Mouse (Mus musculus) thymus, postnatal 10 days (tissue): ENCODE measurements around the gene Auts2.

Source experiments
- DNase-seq, 2 experiments: peaks; one replicate each; pipeline ENCODE4 v3.0.0; 2021; ENCODE audit warnings: low spot score in 2 of 2

The Auts2 gene

GRCm38 (mm10) chr5:132011795-132012194 is 531.3 kb downstream of the Auts2 start:
- DNase-seq = no peak

GRCm38 (mm10) chr5:132008703-132009222 is 534.4 kb downstream of the Auts2 start:
- DNase-seq = no peak

GRCm38 (mm10) chr5:132007907-132008306 is 535.2 kb downstream of the Auts2 start:
- DNase-seq = no peak

DNA sequence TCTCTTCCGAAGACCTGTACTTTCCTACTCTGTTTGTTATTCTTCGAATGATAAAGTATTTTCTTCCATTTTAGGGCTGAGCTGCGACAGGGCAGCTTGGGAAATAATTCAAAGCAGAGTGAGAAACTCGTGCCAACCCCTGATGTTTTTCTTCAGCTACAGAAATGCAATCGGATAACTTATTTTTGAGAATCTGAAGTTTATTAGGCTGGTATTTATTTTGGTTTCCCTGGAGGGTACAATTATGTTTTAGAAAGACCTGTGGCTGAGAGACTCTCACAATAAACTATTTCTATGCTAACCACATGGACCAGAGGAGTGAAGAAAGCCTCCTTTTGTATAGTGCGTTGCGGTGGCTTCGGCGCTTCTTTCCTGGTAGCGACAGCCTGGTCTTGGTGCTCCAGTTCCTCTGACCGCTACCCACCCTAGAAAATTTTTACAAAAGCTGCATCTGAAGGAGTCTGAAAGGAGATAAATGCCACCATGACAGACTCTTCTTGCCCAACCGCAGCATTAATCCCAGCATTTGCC is 550.4 kb downstream of the Auts2 start:
- DNase-seq = no peak

- DNase-seq = no peak
Observed at GRCm38 (mm10) chr5:131992268-131992667, 550.9 kb downstream of the Auts2 start.

- DNase-seq = no peak
Observed at GRCm38 (mm10) chr5:131990532-131990931, 552.6 kb downstream of the Auts2 start.

DNA sequence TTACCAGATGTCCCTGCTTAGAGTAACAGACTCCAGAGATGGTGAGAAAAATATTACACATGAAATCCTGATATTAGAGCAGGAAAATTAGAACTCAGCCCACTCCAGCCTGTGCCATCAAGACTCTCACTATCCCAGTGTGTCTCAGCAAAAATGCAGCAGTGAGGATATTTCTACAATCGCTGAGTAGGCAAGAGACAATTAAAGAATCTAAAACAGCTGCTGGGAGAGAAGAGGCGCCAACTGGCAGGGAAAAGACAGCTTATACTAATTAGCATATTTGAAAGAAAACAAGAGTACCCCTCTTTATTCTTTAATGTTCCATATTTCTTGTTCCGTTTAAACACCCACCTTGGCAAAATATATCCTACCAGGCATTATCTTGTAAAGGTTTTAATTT is 561.7 kb downstream of the Auts2 start:
- DNase-seq = no peak

DNA sequence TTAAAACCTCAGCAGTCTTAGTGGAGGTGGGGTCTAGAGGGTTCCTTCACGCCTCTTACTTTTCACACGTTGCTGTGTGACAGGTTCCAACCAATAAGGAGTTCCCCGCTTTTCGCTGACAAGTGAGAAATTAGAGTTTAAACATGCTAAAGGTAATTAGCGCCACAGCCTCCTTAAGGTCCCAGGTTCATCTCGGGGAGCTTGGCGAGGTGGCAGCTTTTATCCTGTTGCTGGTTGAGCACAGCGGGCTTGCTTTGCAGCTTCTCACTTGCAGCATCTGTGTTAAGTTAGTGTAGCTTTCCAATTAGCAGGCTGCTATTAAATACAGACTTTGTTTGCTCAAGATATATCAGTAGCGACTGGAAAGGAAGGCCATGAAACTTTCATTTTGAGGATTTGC is 564.2 kb downstream of the Auts2 start:
- no peak for DNase-seq

GRCm38 (mm10) chr5:131977497-131977896 is 565.6 kb downstream of the Auts2 start:
- DNase-seq = no peak

DNA sequence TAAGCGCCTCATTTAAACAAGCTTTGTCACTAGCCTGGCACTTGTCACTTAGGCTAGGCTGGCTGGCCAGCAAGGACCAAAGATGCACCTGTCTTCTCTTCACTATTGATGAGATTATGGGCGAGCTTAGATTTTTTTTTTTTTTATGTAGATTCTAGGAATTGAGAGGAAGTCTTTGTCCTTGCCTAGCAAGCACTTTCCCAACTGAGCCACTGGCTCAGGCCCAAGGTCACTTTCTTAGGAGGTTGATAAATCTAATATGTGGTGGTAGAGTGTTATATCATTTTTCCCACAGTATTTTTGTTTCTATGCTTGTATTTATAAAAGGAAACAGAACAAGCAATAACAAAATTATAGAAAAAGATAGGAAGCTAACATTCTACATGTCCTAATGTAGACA is 571.2 kb downstream of the Auts2 start:
- no peak for DNase-seq

- no peak for DNase-seq
Observed at GRCm38 (mm10) chr5:131965499-131965898, 577.6 kb downstream of the Auts2 start.

GRCm38 (mm10) chr5:131963565-131963964 is 579.6 kb downstream of the Auts2 start:
- no peak for DNase-seq

DNA sequence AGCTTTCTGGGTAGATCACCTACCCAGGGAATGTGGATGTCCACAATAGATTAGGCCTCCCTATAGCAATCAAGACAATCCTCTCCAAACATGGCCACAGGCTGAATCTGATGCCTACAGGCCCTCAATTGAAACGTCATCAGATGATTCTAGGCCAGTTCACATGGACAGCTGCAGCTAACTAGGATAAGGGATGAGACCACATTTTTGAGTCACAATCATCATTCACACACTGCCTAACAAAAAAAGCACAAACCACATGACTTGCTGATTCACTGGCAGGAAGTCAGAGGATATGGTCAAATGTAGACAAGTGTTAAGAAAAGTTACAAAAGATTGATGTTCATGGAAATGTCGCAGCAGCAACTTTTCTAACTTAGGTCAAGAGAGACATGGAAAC is 581.3 kb downstream of the Auts2 start:
- no peak for DNase-seq

DNA sequence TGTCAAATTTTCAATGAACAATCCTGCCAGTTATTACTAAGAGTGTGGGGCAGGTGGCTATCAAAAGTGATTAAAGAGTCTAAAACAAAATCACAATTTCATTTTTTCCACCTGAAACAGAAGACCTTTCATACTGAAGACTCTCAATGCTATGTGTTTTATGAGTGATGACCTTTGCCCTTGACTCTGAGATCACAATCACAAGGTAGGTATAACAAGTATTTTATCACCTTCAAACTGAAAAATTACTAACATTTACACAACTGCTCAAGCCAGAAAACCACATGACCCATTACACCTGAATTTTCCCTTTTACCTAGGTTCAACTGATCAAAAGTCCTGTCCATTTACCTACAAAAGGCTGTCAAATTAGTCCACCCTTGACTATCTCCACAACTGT is 582.7 kb downstream of the Auts2 start:
- DNase-seq = no peak

GRCm38 (mm10) chr5:131956998-131957397 is 586.1 kb downstream of the Auts2 start:
- no peak for DNase-seq

- no peak for DNase-seq
Observed at GRCm38 (mm10) chr5:131956090-131956489, 587.1 kb downstream of the Auts2 start.

DNA sequence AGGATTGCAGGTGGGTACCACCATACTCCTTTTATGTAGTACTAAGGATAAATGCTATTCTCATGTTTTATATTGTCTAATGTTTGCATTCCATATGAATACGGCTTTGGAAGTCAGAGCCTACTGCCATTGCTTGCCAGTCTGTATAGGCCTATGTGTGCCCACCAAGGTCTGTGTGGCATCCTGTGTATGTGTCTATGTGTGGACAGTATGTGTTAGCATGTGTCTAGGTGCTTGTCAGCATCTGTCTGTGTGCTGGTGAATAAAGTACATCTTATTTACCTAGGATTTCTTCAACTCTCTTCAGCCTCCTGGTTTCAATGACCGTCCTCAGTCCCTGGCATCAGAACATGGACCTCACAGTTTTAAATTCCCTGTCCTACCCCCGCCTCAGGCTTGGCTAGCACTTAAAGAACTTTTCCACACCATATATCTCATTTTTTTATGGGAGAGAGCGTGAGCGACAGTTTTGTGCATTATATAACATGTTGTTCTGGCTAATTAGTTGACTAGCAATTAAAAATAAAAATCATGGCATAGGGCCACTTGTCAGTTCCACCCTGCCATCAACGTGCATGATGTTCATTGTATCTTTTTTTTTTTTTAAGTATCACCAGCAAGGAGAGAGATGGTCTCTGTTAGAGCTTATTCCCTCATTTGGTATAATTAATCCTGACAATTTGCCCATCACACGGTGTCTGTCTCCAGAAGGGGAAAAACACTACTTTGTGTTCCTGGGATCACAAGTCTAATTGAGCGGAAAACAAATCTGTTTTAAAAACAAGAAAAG is 587.7 kb downstream of the Auts2 start:
- no peak for DNase-seq

DNA sequence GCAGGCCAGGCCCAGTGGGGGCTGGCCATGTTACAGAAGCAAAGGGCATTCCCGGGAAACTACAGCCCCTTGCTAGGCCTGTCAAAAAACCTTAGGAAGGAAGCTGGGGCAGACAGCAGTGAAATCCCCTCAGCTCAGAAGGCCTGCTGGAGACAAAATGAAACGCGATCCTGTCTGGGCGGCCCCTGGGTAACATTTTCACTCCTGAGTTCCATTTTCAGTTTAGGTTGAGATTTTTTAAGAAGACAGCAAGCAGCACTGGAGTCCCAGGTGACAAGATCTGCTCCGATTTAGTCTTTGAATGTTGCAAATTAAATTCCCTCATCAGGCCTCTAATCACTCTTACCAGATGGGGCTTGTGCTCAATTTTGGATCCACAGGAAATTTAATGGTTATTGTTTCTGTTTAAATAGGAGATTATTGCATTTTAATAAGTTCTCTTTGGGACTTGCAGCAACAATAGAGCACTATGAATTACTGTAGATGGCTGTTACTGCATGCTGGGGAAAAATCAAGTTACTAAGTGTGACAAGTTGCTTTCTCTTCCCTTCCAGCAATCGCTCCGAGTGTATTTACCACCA is 594.5 kb downstream of the Auts2 start:
- DNase-seq = no peak

DNA sequence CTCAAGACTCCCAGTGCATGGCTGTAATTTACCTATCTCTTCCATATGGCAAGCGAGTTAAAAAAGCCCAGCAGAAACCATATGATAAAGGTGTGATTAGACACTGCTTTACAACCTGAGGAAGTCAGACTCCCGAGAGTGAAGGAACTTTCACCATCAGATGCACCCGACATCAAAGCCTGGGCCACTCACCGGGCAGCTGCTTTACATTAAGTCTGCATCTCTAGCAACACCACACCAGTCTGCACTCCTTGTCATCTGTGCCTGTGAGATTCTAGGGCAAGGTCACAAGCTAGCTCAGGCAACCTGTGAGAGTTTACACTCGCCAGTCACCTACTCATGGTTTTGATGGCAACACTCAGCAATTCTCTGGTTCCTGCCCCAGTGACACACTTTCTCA is 596.3 kb downstream of the Auts2 start:
- no peak for DNase-seq

- DNase-seq = no peak
Observed at GRCm38 (mm10) chr5:131944761-131945160, 598.4 kb downstream of the Auts2 start.

- no peak for DNase-seq
Observed at GRCm38 (mm10) chr5:131928696-131929095, 614.4 kb downstream of the Auts2 start.

DNA sequence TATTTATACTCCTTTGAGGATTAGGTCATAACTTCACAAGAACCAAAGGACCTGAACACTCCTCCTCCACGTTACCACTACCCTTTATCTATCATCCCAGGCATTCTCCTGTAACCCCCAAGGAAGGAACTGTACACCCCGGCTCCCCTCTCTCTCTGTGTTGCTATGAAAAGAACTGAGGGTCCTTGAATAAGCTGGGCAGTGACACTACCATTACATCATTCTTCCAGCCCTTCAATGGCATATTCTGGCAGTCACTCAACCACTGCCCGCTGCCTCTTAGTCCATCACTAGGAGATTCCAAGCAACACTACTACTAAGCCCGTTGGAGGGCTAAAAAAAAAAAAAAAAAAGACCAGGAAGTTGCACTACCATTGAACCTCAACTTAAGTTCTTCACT is 620.4 kb downstream of the Auts2 start:
- no peak for DNase-seq

DNA sequence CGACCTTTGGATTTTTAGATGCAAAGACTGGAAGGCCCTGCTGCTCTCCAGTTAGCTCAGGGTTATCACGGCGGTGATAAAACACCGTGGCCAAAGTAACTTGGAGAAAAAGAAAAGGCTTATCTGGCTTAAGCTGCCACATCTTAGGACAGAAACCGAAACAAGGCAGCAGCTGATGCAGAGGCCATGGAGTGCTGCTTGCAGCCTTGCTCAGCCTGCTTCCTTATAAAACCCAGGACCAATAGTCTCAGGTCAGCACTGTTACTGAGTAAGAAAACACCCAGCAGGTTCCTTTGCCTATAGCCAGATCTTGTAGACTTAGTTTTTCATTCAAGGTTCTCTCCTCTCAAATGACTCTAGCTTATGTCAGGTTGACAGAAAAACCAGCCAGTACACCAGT is 621.0 kb downstream of the Auts2 start:
- no peak for DNase-seq
